Mouse (Mus musculus): ENCODE data around the gene Tbc1d9. TPM values are rescaled to one million over a fixed set of nuclear protein-coding genes. Genes with fewer than 3 reads are reported as not detected.

Tbc1d9 gene
- polyA plus RNA-seq, 1 experiment from 2014 or later, result 17.1 TPM

GRCm38 (mm10) chr8:83260418-83261215, 95.5 kb downstream of the Tbc1d9 start:
- Histone ChIP-seq H3K36me3 (ENCODE audit: control insufficient read depth, insufficient read depth, low read length) (no peaks in the 10 kb centered on the region), H3K27ac (ENCODE audit: low read depth, low read length) (no peak overlapping the region), H3K4me1 (ENCODE audit: control insufficient read depth, insufficient read depth, low read length) (no peaks in the 10 kb centered on the region), H3K27me3 (ENCODE audit: control insufficient read depth, insufficient read depth, low read length) (no peaks in the 10 kb centered on the region), H3K9me3 (ENCODE audit: control insufficient read depth, low read length) (no peaks in the 10 kb centered on the region), H3K9ac (ENCODE audit: low read length) (no peak overlapping the region), H3K4me3 (ENCODE audit: low read depth, low read length) (no peak overlapping the region), H3K4me2 (ENCODE audit: low read depth) (no peak overlapping the region)
- ATAC-seq (ENCODE audit: insufficient read depth, low FRiP score, low TSS enrichment), result peak; percentile 76
- DNase-seq (ENCODE audit: low spot score), result peak; percentile 67
- WGBS, result 70% methylated on average over 16 of the region's 16 CpGs

GRCm38 (mm10) chr8:83271172-83271571, 106.0 kb downstream of the Tbc1d9 start:
- Histone ChIP-seq H3K4me1 (ENCODE audit: control insufficient read depth, insufficient read depth, low read length) (no peaks in the 10 kb centered on the region), H3K9me3 (ENCODE audit: control insufficient read depth, low read length) (no peaks in the 10 kb centered on the region), H3K4me3 (ENCODE audit: low read depth, low read length) (no peak overlapping the region), H3K9ac (ENCODE audit: low read length) (no peak overlapping the region), H3K27me3 (ENCODE audit: control insufficient read depth, insufficient read depth, low read length) (no peaks in the 10 kb centered on the region), H3K4me2 (ENCODE audit: low read depth) (no peak overlapping the region), H3K36me3 (ENCODE audit: control insufficient read depth, insufficient read depth, low read length) (peaks cover 3% of the 10 kb centered on the region; the same call in 1 of the 2 replicates), H3K27ac (ENCODE audit: low read depth, low read length) (no peak overlapping the region)
- no peak for ATAC-seq (ENCODE audit: insufficient read depth, low FRiP score, low TSS enrichment)
- 94% methylated on average over 14 of the region's 14 CpGs for WGBS
- no peak for DNase-seq (ENCODE audit: low spot score)

GRCm38 (mm10) chr8:83272464-83272863, 107.3 kb downstream of the Tbc1d9 start:
- WGBS, result 82% methylated on average over 10 of the region's 10 CpGs
- ATAC-seq (ENCODE audit: insufficient read depth, low FRiP score, low TSS enrichment) (no peak), DNase-seq (ENCODE audit: low spot score) (no peak)
- H3K4me1 ChIP-seq (ENCODE audit: control insufficient read depth, insufficient read depth, low read length), result no peaks in the 10 kb centered on the region
- no peak overlapping the region for H3K27ac ChIP-seq (ENCODE audit: low read depth, low read length)
- H3K27me3 ChIP-seq (ENCODE audit: control insufficient read depth, insufficient read depth, low read length), result no peaks in the 10 kb centered on the region
- peaks cover 3% of the 10 kb centered on the region; the same call in 1 of the 2 replicates for H3K36me3 ChIP-seq (ENCODE audit: control insufficient read depth, insufficient read depth, low read length)
- H3K4me2 ChIP-seq (ENCODE audit: low read depth), result no peak overlapping the region
- H3K4me3 ChIP-seq (ENCODE audit: low read depth, low read length), result no peak overlapping the region
- no peaks in the 10 kb centered on the region for H3K9me3 ChIP-seq (ENCODE audit: control insufficient read depth, low read length)
- no peak overlapping the region for H3K9ac ChIP-seq (ENCODE audit: low read length)

GRCm38 (mm10) chr8:83274470-83274869, 109.3 kb downstream of the Tbc1d9 start:
- no peak for DNase-seq (ENCODE audit: low spot score)
- Histone ChIP-seq H3K27ac (ENCODE audit: low read depth, low read length) (no peak overlapping the region), H3K4me1 (ENCODE audit: control insufficient read depth, insufficient read depth, low read length) (no peaks in the 10 kb centered on the region), H3K9me3 (ENCODE audit: control insufficient read depth, low read length) (no peaks in the 10 kb centered on the region), H3K36me3 (ENCODE audit: control insufficient read depth, insufficient read depth, low read length) (peaks cover 3% of the 10 kb centered on the region; the same call in 1 of the 2 replicates), H3K4me3 (ENCODE audit: low read depth, low read length) (no peak overlapping the region), H3K9ac (ENCODE audit: low read length) (no peak overlapping the region), H3K4me2 (ENCODE audit: low read depth) (no peak overlapping the region), H3K27me3 (ENCODE audit: control insufficient read depth, insufficient read depth, low read length) (no peaks in the 10 kb centered on the region)
- 59% methylated on average over 11 of the region's 11 CpGs for WGBS
- ATAC-seq (ENCODE audit: insufficient read depth, low FRiP score, low TSS enrichment), result no peak

GRCm38 (mm10) chr8:83278431-83278830, 113.3 kb downstream of the Tbc1d9 start:
- no peak overlapping the region for H3K9ac ChIP-seq (ENCODE audit: low read length)
- H3K9me3 ChIP-seq (ENCODE audit: control insufficient read depth, low read length), result no peaks in the 10 kb centered on the region
- ATAC-seq (ENCODE audit: insufficient read depth, low FRiP score, low TSS enrichment) (no peak), DNase-seq (ENCODE audit: low spot score) (no peak)
- no peaks in the 10 kb centered on the region for H3K27me3 ChIP-seq (ENCODE audit: control insufficient read depth, insufficient read depth, low read length)
- H3K4me1 ChIP-seq (ENCODE audit: control insufficient read depth, insufficient read depth, low read length), result no peaks in the 10 kb centered on the region
- no peak overlapping the region for H3K4me3 ChIP-seq (ENCODE audit: low read depth, low read length)
- no peak overlapping the region for H3K4me2 ChIP-seq (ENCODE audit: low read depth)
- 86% methylated on average over 6 of the region's 6 CpGs for WGBS
- no peaks in the 10 kb centered on the region for H3K36me3 ChIP-seq (ENCODE audit: control insufficient read depth, insufficient read depth, low read length)
- no peak overlapping the region for H3K27ac ChIP-seq (ENCODE audit: low read depth, low read length)

- H3K4me2 ChIP-seq (ENCODE audit: low read depth), result no peak overlapping the region
- H3K9me3 ChIP-seq (ENCODE audit: control insufficient read depth, low read length), result no peaks in the 10 kb centered on the region
- ATAC-seq (ENCODE audit: insufficient read depth, low FRiP score, low TSS enrichment), result no peak
- no peaks in the 10 kb centered on the region for H3K36me3 ChIP-seq (ENCODE audit: control insufficient read depth, insufficient read depth, low read length)
- peaks cover 3% of the 10 kb centered on the region; the same call in 1 of the 2 replicates for H3K4me1 ChIP-seq (ENCODE audit: control insufficient read depth, insufficient read depth, low read length)
- 85% methylated on average over 8 of the region's 8 CpGs for WGBS
- H3K4me3 ChIP-seq (ENCODE audit: low read depth, low read length), result no peak overlapping the region
- H3K27me3 ChIP-seq (ENCODE audit: control insufficient read depth, insufficient read depth, low read length), result peaks cover 6% of the 10 kb centered on the region; the same call in 1 of the 2 replicates
- DNase-seq (ENCODE audit: low spot score), result no peak
- H3K27ac ChIP-seq (ENCODE audit: low read depth, low read length), result no peak overlapping the region
- no peak overlapping the region for H3K9ac ChIP-seq (ENCODE audit: low read length)
Measured at GRCm38 (mm10) chr8:83285391-83285790, 120.2 kb downstream of the Tbc1d9 start.

- no peak within 1 kb of the TSS for H3K27ac ChIP-seq (ENCODE audit: low read depth, low read length)
- peaks cover 8% of the 10 kb centered on the region; the same call in 1 of the 2 replicates for H3K27me3 ChIP-seq (ENCODE audit: control insufficient read depth, insufficient read depth, low read length)
- 7% methylated on average over 20 of the region's 20 CpGs for WGBS
- H3K4me3 ChIP-seq (ENCODE audit: low read depth, low read length), result no peak within 1 kb of the TSS
- H3K4me1 ChIP-seq (ENCODE audit: control insufficient read depth, insufficient read depth, low read length), result peaks cover 3% of the 10 kb centered on the region; the same call in 1 of the 2 replicates
- no peak within 1 kb of the TSS for H3K9ac ChIP-seq (ENCODE audit: low read length)
- no peak for ATAC-seq (ENCODE audit: insufficient read depth, low FRiP score, low TSS enrichment)
- H3K4me2 ChIP-seq (ENCODE audit: low read depth), result peak within 1 kb of the TSS; percentile 26; the same call in 1 of the 2 replicates
- H3K36me3 ChIP-seq (ENCODE audit: control insufficient read depth, insufficient read depth, low read length), result no peaks in the 10 kb centered on the region
- no peaks in the 10 kb centered on the region for H3K9me3 ChIP-seq (ENCODE audit: control insufficient read depth, low read length)
- DNase-seq (ENCODE audit: low spot score), result no peak
Measured at GRCm38 (mm10) chr8:83290176-83290575, 125.0 kb downstream of the Tbc1d9 start, which contains the start of gene Ucp1. TSS of gene Ucp1 (plus strand) at chr8:83290352.

GRCm38 (mm10) chr8:83297375-83297774, 132.2 kb downstream of the Tbc1d9 start:
- DNase-seq (ENCODE audit: low spot score), result no peak
- Histone ChIP-seq H3K27me3 (ENCODE audit: control insufficient read depth, insufficient read depth, low read length) (no peaks in the 10 kb centered on the region), H3K4me2 (ENCODE audit: low read depth) (no peak overlapping the region), H3K9ac (ENCODE audit: low read length) (no peak overlapping the region), H3K36me3 (ENCODE audit: control insufficient read depth, insufficient read depth, low read length) (no peaks in the 10 kb centered on the region), H3K4me1 (ENCODE audit: control insufficient read depth, insufficient read depth, low read length) (no peaks in the 10 kb centered on the region), H3K4me3 (ENCODE audit: low read depth, low read length) (no peak overlapping the region), H3K27ac (ENCODE audit: low read depth, low read length) (no peak overlapping the region), H3K9me3 (ENCODE audit: control insufficient read depth, low read length) (no peaks in the 10 kb centered on the region)
- no peak for ATAC-seq (ENCODE audit: insufficient read depth, low FRiP score, low TSS enrichment)
- WGBS, result 79% methylated on average over 4 of the region's 4 CpGs

- no peak overlapping the region for H3K4me2 ChIP-seq (ENCODE audit: low read depth)
- ATAC-seq (ENCODE audit: insufficient read depth, low FRiP score, low TSS enrichment) (no peak), DNase-seq (ENCODE audit: low spot score) (no peak)
- H3K27ac ChIP-seq (ENCODE audit: low read depth, low read length), result no peak overlapping the region
- WGBS, result 64% methylated on average over 1 of the region's 1 CpGs
- no peaks in the 10 kb centered on the region for H3K36me3 ChIP-seq (ENCODE audit: control insufficient read depth, insufficient read depth, low read length)
- no peaks in the 10 kb centered on the region for H3K27me3 ChIP-seq (ENCODE audit: control insufficient read depth, insufficient read depth, low read length)
- no peaks in the 10 kb centered on the region for H3K4me1 ChIP-seq (ENCODE audit: control insufficient read depth, insufficient read depth, low read length)
- no peaks in the 10 kb centered on the region for H3K9me3 ChIP-seq (ENCODE audit: control insufficient read depth, low read length)
- H3K9ac ChIP-seq (ENCODE audit: low read length), result no peak overlapping the region
- H3K4me3 ChIP-seq (ENCODE audit: low read depth, low read length), result no peak overlapping the region
Measured at GRCm38 (mm10) chr8:83300135-83300534, 135.0 kb downstream of the Tbc1d9 start.
